Mouse (Mus musculus): ENCODE results near the gene Socs7.

Socs7 gene

DNA sequence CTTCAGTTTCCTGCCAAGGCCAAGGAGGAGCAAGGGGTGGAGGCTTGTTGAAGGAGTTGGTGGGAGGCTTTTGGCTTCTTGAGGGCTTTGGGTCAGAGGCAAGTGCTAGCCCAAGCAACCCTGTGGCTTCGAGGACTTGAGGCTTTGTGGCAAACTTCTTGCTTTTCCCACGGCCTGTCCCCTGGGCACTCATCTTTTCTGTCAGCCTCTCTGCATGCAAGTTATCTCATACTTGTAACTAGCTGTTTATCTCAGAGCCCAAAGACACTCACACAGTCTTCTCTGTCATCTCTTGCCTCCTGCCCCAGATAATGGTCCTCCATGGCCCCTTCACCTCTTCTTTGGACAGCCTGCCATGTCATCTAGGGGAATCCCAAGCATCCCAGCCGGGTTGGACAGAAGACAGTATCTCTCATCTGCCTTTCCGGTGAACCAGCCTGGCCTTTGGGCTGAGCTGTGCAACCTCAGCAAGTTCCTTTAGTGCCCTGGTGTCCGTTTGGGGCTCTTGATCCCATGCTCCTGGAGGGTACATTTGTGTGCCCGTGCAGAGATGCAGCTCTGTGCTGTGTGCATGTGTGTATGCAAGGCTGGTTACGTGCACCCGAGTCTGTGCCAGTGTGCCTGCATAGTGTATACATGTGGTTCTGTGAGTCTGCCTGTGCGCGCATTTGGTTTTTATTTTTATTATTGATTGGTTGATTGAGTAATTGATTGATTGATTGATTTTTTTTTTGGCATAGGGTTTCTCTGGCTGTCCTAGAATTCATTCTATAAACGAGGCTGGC is 80.7 kb downstream of the Socs7 start:
- no peak for DNase-seq (ENCODE audit: low read depth, low spot score)

DNA sequence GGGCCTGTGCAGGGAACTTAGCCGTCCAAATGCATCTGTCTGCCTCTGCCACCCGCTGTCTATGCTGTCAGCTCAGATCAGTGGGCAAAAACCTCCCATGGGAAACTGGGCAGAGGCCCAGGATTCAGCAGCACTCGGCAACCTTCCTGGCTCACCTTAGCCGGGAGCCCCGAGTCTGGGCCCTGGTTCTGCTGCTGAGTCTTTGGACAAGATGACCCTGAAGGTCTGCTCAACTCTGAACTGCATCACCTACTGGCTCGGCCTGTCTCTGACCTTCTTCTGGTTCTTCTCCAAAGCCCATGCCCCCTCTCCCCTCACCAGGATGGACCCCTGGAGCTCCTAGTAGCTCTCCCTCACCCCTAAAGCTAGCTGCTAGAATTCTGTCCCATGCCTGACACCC is 83.2 kb downstream of the Socs7 start:
- DNase-seq (ENCODE audit: low read depth, low spot score): no peak

DNA sequence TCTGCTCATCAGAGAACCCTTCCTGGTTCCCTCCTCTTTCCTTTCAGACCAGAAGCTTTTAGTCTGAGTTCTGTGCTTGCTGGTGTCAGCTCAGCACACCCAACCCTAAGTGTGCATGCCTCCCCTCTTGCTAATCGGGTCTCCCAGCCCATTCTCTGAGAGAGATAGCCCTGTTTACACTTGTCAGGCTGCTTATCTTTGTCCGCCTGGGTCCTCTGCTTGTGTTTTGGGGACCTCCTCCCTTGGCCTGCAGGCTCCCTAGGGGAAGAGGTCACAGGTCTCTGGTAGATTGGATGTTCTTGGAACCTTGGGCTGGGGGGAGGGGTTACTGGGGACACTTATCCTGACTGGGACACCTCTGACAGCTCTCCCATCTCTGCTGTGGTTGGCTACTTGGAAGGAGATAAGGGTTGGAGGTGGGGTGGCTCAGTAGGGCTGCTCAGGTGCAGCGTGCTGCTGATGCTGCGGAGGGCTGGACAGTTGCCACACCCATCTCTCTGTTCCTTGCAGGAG is 83.7 kb downstream of the Socs7 start:
- DNase-seq (ENCODE audit: low read depth, low spot score): no peak

DNA sequence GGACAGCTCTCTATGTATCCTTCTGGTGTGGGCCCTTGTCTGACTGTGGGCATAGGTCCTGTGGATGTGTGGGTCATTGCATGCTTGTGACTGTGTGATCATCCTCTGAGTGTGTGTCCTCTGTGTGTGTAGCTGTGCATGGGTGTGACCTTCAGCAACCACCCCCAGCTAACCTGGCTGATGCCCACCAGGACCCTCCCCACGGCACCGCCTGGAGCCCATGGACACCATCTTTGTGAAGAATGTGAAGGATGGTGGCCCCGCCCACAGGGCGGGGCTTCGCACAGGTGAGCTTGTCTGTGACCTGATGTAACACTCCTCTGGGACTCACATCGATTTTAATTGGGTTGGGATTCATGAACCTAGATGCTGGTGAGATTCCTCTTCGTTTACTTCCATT is 85.6 kb downstream of the Socs7 start:
- DNase-seq (ENCODE audit: low read depth, low spot score): no peak

Measured in embryo, embryonic 11.5 days (tissue).